Mouse (Mus musculus): ENCODE measurements around the gene 4930432K21Rik.
A peak's percentile ranks its signal among the peaks of the same experiment; 100 is the strongest.

Gene 4930432K21Rik

DNA sequence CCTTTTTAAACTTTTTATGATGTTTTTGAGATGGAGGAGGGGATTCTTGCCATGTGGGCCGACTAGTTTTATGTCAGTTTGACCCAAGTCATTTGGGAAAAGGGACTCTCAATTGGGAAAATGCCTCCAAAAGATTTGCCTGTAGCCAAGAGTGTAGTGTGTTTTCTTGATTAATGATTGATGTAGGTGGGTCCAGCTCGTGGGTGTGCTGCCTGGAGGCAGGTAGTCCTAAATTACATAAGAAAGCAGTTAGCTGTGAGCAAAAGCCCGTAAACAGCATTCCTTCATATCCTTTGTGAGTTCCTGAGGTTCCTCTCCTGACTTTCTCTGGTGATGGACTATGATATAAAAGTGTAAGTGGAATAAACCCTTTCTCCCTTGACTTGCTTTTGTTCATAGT, 1.4 kb downstream of the 4930432K21Rik start:
- no peak for DNase-seq

DNA sequence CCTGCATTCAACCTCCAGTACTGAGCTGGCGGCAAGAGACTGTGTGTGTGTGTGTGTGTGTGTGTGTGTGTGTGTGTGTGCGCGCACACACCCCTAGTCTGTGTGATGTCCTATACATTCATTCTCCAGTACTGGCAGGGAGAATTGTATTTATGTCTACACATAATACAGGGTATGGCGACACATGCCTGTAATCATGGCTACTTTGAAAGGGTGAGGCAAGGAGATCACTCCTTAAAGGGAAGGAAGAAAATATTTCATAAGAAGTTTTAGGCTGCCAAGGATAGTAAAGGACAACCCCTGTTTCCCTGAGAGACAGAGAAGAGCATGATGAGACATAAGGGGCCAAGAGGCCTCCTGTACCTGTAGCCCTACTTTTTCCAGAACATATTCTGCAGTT, 9.8 kb downstream of the 4930432K21Rik start:
- DNase-seq = no peak

DNA sequence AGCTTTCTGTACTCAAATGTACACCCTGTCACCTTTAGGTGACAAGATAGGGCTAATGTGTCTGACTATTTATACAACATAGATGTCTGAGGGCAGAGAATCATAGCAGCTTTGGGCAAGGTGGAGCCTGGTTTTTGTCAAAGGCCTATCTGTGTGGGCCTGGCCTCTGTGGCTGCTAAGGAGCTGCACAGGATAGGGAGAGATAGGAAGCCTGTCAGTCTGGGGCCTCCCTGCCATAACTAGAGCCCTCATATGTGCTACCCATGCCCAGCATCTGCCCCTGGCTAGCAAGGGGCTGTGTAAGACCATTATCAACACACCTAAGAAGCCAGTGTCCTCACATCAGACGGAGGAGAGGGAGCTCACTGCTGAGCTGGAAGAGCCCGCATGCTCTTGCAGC, 19.9 kb downstream of the 4930432K21Rik start:
- DNase-seq = no peak

DNA sequence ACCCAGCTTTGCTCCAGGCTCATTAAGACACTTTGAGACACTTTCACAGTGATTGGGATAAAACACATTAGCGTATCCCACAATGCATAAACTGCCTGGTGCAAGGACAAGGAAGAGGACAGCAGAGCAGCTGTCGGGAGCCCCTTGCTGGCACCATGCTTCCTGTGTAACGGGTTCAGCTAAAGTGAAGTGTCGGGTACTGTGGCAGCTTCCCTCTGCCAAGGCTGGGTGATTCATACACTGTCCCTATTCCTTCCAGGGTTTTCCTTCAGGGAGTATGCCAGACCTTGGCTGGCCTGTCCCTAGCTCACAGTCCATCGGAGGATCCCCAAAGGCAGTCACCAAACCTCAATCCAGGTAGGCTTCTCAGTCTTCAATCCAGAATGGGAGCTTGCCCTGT, 22.3 kb downstream of the 4930432K21Rik start:
- DNase-seq = no peak

DNA sequence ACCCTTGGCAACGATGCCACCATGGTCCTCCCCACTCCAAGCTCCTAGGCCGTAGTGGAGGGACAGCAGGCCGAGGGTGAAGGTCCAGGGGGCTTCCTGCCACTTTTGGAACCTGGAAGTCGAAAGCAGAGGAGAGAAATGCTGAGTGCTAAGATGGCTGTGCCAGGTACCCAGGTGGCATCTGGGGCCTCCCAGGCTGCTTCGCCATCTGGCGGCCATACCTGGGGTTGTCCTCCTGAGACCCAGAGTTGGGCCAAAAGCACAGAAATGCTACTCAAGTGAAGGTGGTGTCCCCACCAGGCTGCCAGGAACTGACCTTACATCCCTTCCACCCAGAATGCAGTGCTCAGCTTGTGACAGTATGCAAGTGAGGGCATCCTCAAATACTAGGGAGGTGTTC, 26.0 kb downstream of the 4930432K21Rik start:
- peak; percentile 53 for DNase-seq

DNA sequence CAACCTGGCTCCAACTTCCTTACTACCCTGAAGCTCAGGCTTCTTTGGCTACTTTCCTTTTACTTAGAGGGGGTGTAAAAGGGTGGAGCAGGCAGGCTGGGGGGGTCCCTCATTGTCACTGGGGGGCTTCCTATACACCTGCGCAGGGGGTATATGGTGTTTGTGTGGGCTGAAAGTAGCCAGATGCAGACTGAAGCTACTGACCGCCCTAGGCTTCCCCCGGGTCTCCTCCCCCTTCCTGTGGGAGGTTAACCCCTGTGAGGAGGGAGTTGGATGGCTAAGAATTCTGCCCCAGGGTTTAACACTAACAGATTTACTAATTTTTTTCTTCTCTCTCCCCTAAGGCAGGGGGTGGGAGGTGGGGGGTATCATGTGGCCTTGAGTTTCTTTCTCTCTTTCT, 28.7 kb downstream of the 4930432K21Rik start:
- peak; percentile 48 for DNase-seq

DNA sequence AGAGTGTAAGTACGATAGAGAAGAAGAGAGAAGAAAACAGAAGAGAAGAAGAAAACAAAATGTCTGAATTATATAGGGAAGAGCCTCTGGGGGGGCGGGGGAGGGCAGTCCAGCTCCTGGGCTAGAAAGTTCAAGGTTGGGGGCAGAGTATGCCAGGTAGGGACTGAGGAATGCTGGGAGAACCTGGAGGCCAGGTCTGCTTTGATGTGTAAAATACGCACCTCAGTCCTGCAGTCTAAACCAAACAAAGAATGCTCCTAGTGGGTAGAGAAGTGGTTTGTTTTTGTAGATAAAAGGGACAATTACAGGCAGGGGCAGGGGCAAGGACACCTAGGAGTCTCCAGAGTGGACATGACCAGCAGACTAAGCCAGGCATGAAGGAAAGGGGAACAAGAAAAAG, 29.6 kb downstream of the 4930432K21Rik start:
- no peak for DNase-seq

DNA sequence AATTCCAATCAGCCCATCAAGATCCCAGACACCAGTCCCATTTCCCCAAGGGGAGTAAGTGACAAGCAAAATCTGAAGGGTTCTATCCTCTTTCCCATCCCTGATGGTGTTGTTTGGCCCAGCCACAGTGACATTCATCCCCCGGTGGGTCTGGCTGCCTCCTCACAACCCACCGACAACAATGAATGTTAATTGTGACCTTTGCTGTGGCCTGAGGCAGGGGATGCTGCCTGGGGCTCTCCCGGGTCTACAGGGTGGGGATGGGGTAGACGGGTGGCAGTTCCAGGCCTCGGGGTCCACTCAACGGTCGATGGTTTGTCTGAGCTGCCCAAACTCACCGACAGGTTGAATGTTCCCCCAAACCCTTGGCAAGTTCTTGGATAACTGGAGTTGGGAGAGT, 30.8 kb downstream of the 4930432K21Rik start:
- DNase-seq = no peak

DNA sequence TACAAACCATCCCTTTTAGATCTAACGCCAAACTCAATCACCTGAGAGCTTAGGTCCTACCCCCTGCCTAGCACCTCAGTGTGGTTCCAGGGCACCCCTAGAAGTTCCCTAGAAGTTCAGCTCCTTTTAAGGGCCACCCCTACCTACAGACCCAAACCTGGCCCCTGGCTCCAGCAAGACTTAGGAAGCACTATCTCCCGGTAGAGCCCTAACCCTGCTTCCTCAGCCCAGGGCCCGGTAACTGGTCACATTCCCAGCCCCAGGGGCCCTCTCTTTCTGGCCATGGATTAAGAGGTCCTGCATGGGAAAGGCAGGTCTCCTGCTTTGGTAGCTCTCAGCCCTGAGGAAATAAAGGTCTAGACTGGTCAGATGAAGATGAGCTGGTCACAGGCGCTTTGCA, 32.1 kb downstream of the 4930432K21Rik start:
- no peak for DNase-seq

DNA sequence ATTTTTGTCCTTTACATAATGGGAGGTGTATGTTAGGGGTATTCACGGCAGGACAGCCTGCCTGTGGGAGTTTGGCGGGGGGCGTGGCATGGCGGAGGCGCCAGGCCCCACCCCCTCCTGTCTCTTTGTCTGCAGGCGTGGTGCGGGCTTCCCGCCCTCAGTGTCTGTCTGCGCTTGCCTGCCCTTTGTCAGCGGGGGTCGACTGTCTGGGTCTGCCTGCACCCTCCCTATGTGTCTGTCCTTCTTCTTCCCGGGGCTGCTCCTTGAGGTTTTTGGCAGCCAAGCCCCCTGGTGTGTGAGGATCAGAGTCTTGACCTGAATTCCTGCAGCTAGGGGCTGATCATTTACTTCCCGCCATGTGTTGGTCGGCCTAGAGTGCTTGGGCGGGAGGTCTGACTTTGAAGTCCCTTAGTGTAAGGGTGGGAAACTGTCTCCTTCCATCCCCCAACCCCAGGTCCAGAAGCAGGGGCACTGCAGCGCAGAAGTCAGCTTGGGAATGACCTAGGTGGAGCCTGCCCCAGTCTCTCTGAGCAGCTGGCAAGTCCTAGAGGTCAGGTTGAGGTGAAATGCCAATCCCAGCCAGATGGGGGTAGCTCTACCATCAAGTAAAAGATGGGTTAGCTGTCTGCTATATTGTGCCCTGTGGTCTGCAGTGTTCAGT, 32.8 kb downstream of the 4930432K21Rik start:
- DNase-seq = peak; percentile 87

DNA sequence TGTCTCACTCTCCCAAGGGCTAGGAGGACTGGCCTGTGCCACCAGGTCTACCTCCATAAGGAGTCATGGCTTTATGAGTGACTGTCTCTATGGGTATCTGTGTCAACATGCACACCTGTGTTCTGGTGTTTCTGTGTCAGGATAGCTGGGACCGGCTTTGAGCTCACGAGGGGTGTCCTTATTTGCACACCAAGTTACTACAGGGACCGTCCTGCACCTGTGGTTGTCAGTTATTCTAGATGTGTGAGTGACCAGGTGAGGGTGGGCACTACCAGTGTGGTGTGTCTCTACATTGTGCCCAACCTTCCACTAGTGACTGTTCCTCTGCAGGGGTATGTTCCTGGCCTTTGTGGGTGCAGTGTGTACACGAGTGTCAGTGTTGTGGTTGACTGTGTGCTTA, 35.0 kb downstream of the 4930432K21Rik start:
- peak; percentile 36 for DNase-seq

DNA sequence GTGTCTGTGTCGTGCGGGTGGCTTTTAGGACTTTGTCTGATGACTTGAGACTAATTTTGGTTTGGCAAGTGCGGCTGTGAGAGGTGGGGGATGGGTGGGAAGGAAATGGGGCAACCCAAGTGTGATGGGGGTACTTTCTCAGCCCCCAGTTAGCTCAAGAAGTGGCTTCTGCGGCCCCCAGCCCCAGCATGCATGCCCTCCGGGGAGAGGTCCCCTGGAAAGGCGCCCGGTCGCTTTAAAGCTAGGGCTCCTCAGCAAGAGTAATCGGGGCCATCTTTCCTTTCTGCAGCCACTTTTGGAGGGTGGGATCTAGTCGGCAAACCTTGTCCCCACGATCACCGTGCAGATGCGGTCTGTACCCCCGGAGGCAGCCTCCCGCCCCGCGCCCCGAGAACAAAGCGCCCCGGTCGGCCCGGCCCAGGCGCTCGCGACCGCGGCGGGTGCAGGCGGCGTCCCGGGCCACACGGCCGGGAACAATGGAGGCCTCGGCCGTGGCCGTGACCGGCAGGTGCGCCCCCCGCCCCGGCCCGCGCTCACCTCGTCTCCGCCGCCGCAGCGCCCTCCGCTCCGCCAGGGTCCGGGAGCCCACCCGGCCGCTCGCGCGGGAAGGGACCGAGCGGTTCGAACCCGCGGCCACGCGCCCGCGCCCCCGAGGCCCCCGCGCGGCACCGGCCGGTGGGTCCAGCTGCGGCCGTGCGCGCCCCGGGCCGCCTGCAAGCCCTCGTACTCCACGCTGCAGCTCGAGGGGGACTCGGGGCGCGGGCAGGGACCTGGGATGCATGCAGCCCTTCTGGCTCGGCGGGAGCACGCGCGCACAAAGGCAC, 35.6 kb downstream of the 4930432K21Rik start:
- DNase-seq = peak; percentile 80

DNA sequence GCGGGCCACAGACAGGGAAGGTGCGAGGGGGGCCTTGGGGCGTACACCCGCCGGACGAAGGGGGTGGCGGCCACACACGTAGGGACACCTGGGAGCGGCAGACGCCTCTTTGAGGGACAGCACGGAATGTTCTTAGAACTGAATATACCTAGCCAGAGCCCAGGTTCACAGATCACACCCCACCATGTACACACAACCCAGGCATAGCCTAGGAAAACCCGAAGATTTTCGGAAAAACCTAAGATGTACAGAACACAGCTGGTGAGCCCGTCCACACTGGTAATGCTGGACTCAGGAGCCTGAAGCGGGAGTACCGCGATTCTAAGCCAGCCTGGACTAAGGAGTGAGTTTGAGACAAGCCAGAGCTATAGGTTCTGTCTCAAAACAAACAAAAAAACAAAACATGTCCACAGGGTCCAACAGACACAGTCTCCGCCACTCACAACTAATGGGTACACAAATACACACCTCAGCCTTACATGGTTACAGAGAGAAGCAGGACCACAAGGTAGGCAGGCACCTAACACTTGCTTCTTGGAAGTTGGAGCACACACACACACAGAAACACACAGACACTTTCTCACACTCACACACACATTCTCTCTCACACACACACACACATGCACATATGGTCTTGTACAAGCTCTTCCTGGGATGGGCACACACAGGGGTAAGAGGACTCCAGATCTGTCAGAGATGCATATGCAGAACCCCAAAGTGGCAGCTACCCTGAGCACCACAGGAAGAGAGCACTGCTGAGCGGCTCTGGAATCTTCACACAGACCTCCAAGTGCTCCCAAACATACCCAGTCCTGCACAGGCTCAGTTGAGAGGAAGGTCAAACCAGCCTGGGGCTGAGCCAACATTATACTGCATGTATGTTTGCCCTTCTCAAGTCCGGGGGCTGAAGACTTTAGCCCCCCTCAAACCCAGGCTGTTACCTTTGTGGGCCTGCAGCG, 36.5 kb downstream of the 4930432K21Rik start:
- peak; percentile 32 for DNase-seq

DNA sequence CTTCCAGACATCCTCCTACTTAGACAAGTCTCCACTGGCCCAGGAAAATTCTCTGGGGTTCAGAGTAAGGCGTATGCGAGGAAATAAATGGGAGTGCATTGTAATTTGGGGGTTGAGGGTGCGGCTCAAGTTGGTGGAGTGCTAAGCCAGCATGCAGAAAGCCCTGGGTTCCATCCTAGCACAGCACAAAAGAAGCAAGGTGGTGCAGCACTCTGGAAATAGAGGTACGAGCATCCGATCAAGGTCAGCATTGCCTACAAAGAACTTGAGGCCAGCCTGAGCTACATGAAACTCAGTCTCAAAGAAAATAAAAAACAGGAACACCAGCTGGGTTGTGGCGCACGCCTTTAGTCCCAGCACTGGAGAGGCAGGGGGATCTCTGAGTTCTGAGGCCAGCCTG, 37.3 kb downstream of the 4930432K21Rik start, which contains the start of gene Nanos3:
Gene Nanos3 (minus strand): TSS at position 101 of the 400 bp plus-strand sequence.
- no peak for DNase-seq

DNA sequence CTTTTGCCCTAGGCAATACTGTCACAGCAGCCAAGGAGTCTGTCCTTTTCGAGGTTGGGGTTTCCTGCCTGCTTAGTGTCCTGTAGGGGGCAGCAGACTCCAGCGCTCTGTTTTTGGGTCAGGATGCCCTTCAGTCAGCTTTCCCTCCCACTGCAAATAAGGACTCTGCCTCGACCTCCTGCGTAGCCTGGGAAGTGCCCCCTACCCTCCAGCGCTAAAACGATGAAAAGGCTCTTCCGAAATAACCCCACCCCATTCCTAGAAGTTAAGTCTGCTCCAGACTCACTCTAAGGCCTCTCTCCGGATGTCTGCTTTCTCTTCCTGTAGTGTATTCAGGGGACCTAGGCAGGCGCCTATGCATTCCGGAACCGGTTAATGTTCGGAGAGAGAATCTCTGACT, 38.7 kb downstream of the 4930432K21Rik start:
- DNase-seq = peak; percentile 82

DNA sequence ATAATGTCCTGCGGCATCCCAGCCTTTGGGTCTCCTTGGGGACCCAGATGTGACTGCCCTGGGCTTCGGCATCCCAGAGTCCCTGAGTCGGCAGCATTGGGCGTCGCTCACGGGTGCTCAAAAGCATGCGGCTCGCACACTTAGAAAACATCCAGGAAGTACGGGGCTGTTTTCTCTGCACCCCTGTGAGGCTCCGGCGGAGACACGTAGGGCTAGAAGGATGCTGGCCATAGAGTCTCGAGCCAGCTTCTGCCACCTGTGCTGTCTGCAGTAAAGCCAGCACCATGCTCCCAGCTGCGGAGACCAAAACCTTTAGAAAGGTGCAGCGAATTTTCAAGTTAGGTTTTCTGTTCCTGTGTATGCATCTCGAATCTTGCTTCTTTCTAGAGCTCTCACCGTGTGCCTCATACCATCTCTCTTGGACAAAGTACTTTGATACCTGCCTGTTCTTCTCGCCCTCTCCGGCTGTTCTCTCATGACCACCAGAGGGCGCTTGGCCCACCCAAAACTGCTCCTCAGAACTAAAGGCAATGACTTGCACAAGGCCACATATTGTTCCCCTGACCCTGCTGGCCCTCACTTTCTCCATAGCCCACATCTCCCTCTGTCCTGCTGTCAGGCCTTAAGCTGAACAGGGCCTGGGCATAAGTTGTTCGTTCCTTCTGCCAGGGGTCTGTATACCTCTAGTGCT, 39.4 kb downstream of the 4930432K21Rik start:
- DNase-seq = peak; percentile 88

DNA sequence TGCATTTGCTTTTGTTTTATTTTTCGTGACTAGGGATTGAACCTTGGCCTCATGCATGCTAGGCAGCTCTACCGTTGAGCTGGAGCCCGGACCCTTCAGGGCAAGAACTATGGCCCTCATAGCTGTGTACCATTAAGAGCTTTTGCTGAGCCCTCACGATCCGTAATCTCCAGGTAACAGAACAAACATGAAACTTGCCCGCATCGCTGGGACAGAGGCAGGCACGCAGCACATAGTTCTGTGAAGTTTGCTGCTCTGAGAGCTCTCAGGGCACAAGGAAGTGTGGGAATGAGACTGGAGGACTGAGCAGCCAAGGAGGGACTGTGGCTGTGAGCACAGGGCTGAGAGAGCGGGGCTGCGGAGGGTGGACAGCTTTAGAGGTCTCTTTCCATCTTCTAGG, 40.8 kb downstream of the 4930432K21Rik start:
- DNase-seq = no peak

DNA sequence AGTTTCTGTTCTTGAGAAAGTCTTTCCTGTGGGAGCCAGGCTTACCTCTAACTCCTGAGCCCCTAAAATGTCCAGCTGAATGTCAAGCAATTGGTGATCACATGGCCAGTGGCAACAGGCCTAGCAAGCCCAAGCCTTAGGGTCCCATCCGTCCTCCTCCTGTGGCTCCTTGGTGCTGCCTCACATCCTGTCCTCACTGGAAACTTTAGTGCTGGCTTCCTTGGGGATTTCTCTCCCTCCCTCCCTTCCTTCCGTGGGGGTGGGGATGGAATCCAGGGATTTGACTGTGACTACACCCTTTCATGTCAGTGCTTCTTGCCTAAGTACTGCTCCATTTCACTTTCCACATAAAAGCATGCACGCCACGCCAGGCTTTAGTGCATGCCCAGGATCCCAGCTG, 41.8 kb downstream of the 4930432K21Rik start:
- DNase-seq = no peak

DNA sequence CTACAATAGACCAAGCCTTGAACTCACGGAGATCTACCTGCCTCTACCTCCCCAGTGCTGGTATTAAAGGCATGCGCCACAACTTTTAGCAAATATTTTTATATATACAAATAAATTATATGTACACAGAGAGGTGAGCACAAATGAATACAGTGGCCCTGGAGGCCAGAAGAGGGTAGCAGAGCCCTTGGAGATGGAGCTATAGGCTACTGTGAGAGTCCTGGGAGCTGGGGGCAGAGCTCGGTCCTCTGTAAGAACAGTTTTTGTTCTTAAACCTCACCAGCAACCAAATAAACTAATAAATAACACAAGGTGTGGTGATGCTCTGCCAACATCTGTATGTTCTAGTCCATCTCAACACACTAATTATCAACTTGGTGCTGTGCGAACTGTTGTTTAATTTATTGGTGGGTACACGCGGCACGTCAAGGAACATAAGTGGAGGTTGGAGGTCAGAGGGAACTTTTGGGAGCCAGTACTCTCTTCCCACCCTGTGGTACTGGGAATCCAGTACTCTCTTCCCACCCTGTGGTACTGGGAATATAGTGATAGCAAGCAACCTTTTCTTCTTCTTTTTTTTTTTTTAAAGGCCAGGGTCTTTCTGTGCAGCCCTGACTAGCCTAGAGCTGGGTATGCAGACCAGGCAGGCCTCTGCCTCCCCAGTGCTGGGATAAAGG, 42.5 kb downstream of the 4930432K21Rik start:
- peak; percentile 56 for DNase-seq

DNA sequence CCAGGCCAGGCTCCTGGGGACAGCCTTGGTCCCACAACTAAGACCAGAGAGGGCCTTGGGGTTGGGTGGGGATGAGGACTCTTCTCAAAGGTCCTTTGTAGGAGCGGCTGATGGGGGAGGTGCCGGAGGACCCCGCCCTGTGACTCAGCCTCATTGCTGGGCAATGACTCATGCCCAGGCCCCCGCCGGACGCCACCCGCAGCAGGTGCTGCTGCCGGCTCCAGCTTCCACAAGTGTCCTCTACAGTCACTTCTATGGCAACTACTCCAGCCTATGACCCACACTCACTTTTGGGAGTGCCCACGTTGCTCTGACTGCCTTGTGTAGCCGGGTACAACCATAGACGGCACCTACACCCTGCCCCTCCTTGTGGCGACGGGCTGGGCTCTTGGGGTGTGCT, 44.2 kb downstream of the 4930432K21Rik start:
- DNase-seq = no peak

DNA sequence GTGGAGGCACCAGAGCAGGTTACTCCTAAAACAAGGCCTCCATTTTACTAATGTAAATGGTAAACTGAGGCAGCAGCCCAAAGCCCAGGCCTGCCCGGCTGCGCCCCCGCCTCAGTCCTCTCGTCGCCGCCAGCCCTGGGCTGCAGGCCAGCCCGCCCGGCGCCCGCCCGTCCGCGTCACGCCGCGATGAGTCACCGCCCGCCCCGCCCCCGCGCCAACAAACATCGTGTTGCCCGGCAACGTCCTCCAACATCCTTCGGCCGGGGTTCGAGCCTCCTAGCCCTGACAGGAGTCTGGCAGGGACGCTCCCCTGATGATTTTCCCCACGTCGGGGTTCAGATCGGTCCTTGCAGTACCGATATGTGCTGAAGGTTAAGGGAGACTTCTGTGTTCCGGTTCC, 44.7 kb downstream of the 4930432K21Rik start:
- DNase-seq = peak; percentile 67

DNA sequence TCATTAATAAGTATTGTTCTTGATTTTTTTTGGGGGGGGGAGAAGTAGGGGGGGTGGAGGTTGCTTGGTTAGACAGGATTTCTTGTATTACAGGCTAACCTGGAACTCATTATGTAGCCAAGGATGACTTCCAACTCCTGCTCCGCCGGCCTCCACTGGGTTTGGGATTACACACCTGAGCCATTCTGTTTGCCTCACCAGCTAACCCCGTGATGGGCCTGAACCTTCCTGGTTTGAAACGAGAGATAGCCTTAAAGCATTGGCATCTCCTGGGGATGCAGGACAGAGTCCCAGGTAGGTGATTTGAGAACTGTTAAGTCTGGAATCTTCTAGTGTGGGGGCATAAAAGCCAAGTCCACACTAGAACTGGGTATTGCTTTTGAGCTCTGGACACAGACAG, 45.3 kb downstream of the 4930432K21Rik start:
- no peak for DNase-seq
